Mouse (Mus musculus) hindbrain, embryonic 12.5 days (tissue): ENCODE measurements around the gene Cd99l2. TPM values are rescaled to one million over a fixed set of nuclear protein-coding genes. Genes with fewer than 3 reads are reported as not detected.
A peak's percentile ranks its signal among the peaks of the same experiment; 100 is the strongest.
"Not testable (repeated sequence)": the region's sequence is repeated elsewhere in the genome, so short reads cannot be mapped to it uniquely, and the experiment has no call there.

Experiments
- ATAC-seq: fragments of 200-750 bp; cut with Nextera tagmentation; 2 replicates; pipeline ENCODE4 v1.8.0; 2017; ENCODE audit warnings: moderate TSS enrichment; ENCODE audit not compliant: low FRiP score
- H3K27ac ChIP-seq: fragments of 300-500 bp; sonication (generic); 2 replicates; pipeline ENCODE4 v1.5.1; 2016; ENCODE audit warnings: mild to moderate bottlenecking
- H3K27me3 ChIP-seq: fragments of 300-500 bp; sonication (generic); 2 replicates; pipeline ENCODE4 v1.6.1; 2016; ENCODE audit warnings: mild to moderate bottlenecking
- H3K36me3 ChIP-seq: fragments of 300-500 bp; sonication (generic); 2 replicates; pipeline ENCODE4 v1.6.1; 2016; ENCODE audit warnings: mild to moderate bottlenecking
- H3K4me1 ChIP-seq: fragments of 300-500 bp; sonication (generic); 2 replicates; pipeline ENCODE4 v1.6.1; 2016
- H3K4me2 ChIP-seq: fragments of 300-500 bp; sonication (generic); replicated peaks from 2 replicates; pipeline ENCODE4 v1.6.1; 2016; ENCODE audit warnings: mild to moderate bottlenecking
- H3K4me3 ChIP-seq: fragments of 300-500 bp; sonication (generic); 2 replicates; pipeline ENCODE4 v1.5.1; 2016; ENCODE audit warnings: mild to moderate bottlenecking
- H3K9ac ChIP-seq: fragments of 300-500 bp; sonication (generic); 2 replicates; pipeline ENCODE4 v1.6.1; 2016; ENCODE audit warnings: mild to moderate bottlenecking, moderate library complexity
- H3K9me3 ChIP-seq: fragments of 300-500 bp; sonication (generic); replicated peaks from 2 replicates; pipeline ENCODE4 v1.6.1; 2016; ENCODE audit warnings: mild to moderate bottlenecking
- WGBS: fragments of 180-500 bp; shearing (Covaris S2); methylation state at CpG from one replicate; pipeline ENCODE4 v1.1.7; 2016; 5-methylcytosine and 5-hydroxymethylcytosine counted together
- polyA plus RNA-seq: library from polyadenylated mRNA; unstranded; fragments of >200 nt; fragmentation: Nextera tagmentation; extraction: Ambion mirVana; gene quantifications from 2 replicates; pipeline ENCODE4 v1.2.1, GENCODE M21; 2016

The Cd99l2 gene
- polyA plus RNA-seq, 1 experiment from 2014 or later, result 46.1 TPM

DNA sequence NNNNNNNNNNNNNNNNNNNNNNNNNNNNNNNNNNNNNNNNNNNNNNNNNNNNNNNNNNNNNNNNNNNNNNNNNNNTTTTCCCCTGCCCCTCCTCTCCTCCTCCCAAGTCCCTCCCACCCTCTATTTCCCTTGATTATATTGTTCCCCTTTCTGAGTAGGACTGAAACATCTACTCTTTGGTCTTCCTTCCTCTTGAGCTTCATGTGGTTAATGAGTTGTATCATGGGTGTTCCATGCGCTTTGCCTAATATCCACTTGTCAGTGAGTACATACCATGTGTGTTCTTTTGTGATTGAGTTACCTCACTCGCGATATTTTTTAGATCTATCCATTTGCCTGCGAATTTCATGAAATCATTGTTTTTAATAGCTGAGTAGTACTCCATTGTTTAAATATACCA is 13.9 kb upstream of the Cd99l2 start:
- not testable (repeated sequence) for H3K4me2 ChIP-seq, H3K9ac ChIP-seq, H3K27me3 ChIP-seq, H3K9me3 ChIP-seq, ATAC-seq, H3K27ac ChIP-seq, H3K4me1 ChIP-seq, H3K4me3 ChIP-seq, H3K36me3 ChIP-seq
- 91% methylated on average over 4 of the region's 4 CpGs for WGBS

DNA sequence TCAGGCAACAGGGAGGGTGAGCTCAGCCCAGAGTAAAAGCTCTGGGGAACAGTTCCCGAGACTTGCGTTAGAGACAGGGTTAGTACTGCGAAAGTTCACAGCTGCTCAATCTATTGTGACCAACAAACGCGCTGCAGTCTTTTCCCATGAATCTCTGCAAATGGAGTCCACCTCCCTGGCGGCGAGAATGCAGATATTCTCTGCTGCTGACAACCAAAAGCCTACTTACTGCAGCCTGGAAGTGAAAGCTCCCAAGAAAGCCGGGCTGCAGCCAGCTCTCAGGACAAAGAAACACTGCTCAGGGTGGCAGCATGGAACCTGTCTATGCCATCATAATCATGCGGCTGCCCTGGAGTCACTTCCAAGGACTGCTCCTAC is 619 bp upstream of the Cd99l2 start:
- peak; percentile 57 for ATAC-seq
- H3K4me1 ChIP-seq, result peaks cover 2% of the 10 kb centered on the region; the same call in 1 of the 2 replicates
- H3K27ac ChIP-seq, result peak overlapping the region; percentile 89
- H3K36me3 ChIP-seq, result no peaks in the 10 kb centered on the region
- H3K27me3 ChIP-seq, result peaks cover 5% of the 10 kb centered on the region; the same call in 1 of the 2 replicates
- H3K9ac ChIP-seq, result peak overlapping the region; percentile 63
- peak overlapping the region; percentile 60 for H3K4me2 ChIP-seq
- no peaks in the 10 kb centered on the region for H3K9me3 ChIP-seq
- peak overlapping the region; percentile 50 for H3K4me3 ChIP-seq
- WGBS, result 24% methylated on average over 9 of the region's 9 CpGs

DNA sequence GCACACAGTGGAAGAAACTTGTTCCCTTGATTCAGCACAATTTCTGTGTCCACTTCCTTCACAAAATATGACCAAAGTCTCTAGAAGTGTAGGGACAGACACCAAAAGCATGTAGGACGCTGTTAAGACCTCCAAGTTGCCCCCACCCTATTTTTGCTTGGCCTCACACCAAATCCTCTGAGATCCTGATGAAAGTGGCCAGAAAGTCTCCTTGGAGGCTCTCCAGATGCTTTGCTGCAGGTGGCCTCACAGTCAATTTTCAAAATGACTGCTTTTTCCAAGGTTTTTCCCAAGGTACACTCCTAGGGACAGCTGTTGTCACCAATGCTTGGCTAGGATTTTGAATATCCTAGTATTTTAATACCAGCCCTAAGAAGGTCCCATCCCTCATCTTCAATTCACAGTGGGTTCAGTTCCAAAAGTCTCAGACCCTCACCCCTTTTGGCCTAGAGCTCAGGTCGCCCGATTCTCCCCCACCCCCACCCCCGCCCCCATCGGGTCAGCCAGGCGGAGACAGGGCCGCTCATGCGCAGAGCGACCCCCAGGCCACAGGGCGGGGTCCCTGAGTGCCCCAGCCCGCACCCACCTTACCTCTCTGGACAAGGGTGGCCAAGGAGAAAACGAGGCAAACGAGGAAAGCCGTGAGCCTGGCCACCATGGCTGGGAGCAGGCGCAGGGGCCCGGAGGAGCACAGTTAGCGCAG is 567 bp downstream of the Cd99l2 start:
- H3K9ac ChIP-seq, result peak overlapping the region; percentile 63
- 26% methylated on average over 17 of the region's 17 CpGs for WGBS
- peak overlapping the region; percentile 60 for H3K4me2 ChIP-seq
- no peaks in the 10 kb centered on the region for H3K9me3 ChIP-seq
- peaks cover 4% of the 10 kb centered on the region; the same call in 1 of the 2 replicates for H3K27me3 ChIP-seq
- H3K27ac ChIP-seq, result peak overlapping the region; percentile 89
- H3K36me3 ChIP-seq, result no peaks in the 10 kb centered on the region
- peak overlapping the region; percentile 50 for H3K4me3 ChIP-seq
- peaks cover 2% of the 10 kb centered on the region; the same call in 1 of the 2 replicates for H3K4me1 ChIP-seq
- peak; percentile 86 for ATAC-seq

DNA sequence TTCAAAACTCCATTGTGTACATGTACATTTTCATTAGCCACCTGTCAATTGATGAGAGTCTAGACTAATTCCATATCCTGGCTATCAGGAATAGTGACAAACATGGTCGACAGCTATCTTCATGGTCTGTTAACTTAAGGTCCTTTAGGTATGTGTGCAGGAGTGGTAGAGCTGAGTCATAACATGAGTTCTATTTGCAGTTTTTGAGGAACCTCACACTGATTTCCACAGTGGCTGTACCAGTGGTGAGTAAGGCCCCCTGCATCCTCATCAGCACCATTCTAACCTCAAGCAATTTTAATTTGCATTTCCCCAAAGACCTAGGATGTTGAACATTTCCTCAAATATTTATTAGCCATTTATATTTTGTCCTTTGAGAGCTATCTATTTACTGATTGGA is 3.3 kb downstream of the Cd99l2 start:
- 84% methylated on average over 1 of the region's 1 CpGs for WGBS
- H3K36me3 ChIP-seq, result no peaks in the 10 kb centered on the region
- no peak overlapping the region for H3K4me3 ChIP-seq

DNA sequence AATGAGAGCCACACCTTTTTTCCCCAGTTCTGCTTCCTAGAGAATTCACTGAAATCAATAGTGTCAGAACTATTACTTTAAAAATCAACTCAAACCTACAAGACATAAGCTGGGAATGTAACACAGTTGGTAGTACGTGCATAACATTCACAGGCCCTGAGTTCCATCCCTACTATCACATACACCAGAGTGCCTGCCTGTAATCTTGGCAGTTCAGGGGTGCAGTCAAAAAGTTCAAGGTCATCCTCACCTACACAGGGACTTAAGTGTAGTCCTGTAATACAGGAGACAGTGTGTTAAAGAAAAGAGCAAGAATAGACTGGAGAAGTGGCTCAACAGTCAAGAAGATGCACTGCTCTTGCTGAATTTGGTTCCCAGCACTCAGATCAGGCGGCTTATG is 10.4 kb downstream of the Cd99l2 start:
- Histone ChIP-seq H3K27ac (no peak overlapping the region), H3K36me3 (no peaks in the 10 kb centered on the region), H3K27me3 (no peaks in the 10 kb centered on the region), H3K4me1 (no peaks in the 10 kb centered on the region), H3K9me3 (no peaks in the 10 kb centered on the region), H3K4me3 (no peak overlapping the region), H3K9ac (no peak overlapping the region), H3K4me2 (no peak overlapping the region)
- 89% methylated on average over 2 of the region's 2 CpGs for WGBS
- ATAC-seq, result no peak

More for the DNA sequence above, 3.3 kb downstream of the Cd99l2 start:
- Histone ChIP-seq H3K27ac (no peak overlapping the region), H3K9me3 (no peaks in the 10 kb centered on the region), H3K27me3 (no peaks in the 10 kb centered on the region), H3K4me2 (no peak overlapping the region), H3K4me1 (peaks cover 2% of the 10 kb centered on the region; the same call in 1 of the 2 replicates), H3K9ac (no peak overlapping the region)
- no peak for ATAC-seq

DNA sequence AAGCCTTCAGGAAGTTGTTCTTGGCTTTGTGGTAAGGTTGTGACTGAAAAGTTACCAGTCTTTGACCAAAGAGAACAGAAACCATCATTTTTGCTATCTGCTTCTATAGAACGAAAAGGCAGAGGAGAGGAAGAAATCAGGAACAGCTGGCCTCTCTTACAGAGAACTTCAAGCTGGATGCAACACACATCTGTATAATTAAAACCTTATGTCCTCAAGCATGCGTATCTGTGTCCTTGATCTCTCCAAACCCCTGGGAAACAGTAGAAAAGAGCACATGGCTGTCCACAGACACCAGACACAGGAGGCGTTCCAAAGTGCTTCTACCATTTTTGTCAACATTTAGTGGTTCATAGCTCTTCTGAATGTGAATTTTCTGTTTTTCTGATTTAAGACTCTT is 16.7 kb downstream of the Cd99l2 start:
- Histone ChIP-seq H3K9ac (no peak overlapping the region), H3K4me3 (no peak overlapping the region), H3K9me3 (no peaks in the 10 kb centered on the region), H3K27me3 (no peaks in the 10 kb centered on the region), H3K36me3 (no peaks in the 10 kb centered on the region), H3K4me1 (no peaks in the 10 kb centered on the region), H3K27ac (no peak overlapping the region), H3K4me2 (no peak overlapping the region)
- no peak for ATAC-seq
- 78% methylated on average over 3 of the region's 3 CpGs for WGBS

DNA sequence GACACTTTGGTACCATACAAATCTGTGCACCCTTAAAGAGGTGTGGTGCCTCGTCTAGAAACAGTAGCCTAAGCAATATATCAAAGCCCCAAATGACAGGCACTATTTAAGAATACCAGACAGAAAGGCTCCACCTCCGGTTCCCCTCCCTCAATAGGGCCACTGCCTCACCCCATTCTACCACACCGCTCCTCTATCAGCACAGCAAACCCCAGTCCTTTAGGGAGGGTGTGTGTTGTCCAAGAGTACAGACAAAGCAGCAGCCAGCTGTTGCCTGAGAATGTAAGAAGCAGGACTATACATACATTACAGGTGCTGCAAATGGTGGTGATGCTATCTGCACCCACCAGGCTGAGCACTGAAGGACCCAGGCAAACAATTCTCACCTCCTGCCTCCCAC is 17.2 kb downstream of the Cd99l2 start:
- H3K4me3 ChIP-seq, result no peak overlapping the region
- no peak for ATAC-seq
- H3K4me1 ChIP-seq, result no peaks in the 10 kb centered on the region
- no peak overlapping the region for H3K9ac ChIP-seq
- H3K9me3 ChIP-seq, result no peaks in the 10 kb centered on the region
- H3K4me2 ChIP-seq, result no peak overlapping the region
- no peaks in the 10 kb centered on the region for H3K27me3 ChIP-seq
- H3K27ac ChIP-seq, result no peak overlapping the region
- no peaks in the 10 kb centered on the region for H3K36me3 ChIP-seq
- 71% methylated on average over 3 of the region's 3 CpGs for WGBS

DNA sequence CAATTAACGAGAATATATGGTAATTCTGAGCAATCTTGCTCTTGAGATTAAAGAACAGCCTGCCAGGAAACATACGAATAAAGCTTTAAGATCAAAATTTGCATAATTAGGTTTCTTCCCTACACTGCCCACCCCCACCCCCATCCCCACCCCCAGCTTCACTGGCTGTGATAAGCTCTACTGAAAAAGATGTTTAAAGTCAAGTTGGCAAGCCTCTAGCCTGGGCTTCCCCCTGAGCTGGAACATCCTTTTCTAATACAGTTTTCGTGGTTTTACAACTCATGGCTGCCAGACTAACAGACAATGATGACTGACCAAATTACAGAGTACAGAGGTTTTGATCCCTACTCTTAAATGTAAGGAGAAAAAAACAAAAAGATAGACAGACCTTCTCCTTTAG is 17.6 kb downstream of the Cd99l2 start:
- Histone ChIP-seq H3K9me3 (no peaks in the 10 kb centered on the region), H3K4me2 (no peak overlapping the region)
- WGBS, result 69% methylated on average over 3 of the region's 3 CpGs

DNA sequence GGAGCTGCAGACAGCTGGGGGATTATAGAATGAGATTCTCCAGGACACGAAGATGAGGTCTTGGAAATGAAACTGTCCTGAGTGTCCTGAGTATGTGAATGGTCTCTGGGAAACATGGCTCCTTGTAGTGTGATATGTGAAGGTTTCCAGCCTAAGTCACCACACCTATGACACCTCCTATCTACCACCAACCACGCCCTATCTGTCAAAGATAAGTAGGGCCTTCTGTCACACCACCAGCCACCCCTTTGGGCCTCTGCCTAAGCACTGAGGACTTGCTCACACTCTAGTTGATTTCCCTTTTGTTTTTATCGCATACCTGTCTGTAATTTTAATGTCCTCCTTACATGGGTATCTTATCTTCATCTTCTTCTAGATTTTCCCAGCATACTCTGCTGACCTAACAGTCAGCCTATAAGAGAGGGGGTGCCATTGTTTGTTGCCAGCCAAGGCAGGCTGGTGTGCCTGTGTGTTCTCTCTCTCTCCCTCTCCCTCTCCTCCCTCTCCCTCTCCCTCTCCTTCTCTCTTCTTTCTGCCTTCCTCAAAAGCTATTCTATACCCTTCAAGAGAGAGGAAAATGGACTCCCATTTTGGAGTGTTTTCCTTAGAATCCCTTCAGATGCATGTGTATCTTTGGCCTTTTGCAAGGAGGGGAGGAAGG is 18.2 kb downstream of the Cd99l2 start:
- Histone ChIP-seq H3K27me3 (no peaks in the 10 kb centered on the region), H3K9ac (no peak overlapping the region), H3K4me3 (no peak overlapping the region), H3K27ac (no peak overlapping the region), H3K4me1 (no peaks in the 10 kb centered on the region), H3K4me2 (no peak overlapping the region), H3K9me3 (no peaks in the 10 kb centered on the region), H3K36me3 (no peaks in the 10 kb centered on the region)
- ATAC-seq, result no peak
- 87% methylated on average over 3 of the region's 3 CpGs for WGBS

More for the DNA sequence above, 17.6 kb downstream of the Cd99l2 start:
- Histone ChIP-seq H3K4me1 (no peaks in the 10 kb centered on the region), H3K27ac (no peak overlapping the region), H3K27me3 (no peaks in the 10 kb centered on the region), H3K36me3 (no peaks in the 10 kb centered on the region), H3K4me3 (no peak overlapping the region), H3K9ac (no peak overlapping the region)
- no peak for ATAC-seq

DNA sequence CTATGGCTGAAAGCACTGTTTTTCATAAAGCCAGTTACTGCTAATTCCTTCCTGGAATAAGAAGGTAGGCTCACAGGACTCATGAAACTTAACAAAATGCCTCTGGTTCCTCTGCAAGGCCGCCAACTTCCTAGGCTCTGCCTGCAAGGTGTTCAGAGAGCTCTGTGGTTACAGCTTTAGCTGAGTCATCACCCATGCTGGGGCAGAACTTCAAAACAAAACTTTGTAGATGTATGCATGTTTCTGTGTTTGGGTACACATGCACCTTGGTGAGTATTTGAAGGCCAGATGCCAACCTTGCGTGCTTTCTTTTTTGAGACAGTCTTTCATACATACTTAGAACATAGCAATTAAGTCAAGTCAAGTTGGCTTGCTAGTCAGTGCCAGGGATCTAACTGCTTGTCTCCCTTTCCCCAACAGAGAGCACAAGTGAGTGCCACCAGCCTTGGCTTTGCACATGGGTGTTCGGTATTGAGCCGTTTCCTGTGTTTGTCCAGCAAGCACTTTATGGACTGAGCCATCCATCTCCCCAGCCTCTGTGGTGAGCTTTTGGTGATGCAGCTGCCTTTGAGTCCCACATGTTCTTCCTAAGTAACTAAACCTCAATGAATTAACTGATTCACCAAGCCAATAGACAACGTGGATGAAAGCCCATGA is 23.9 kb downstream of the Cd99l2 start:
- no peak for ATAC-seq
- no peaks in the 10 kb centered on the region for H3K27me3 ChIP-seq
- H3K9ac ChIP-seq, result no peak overlapping the region
- H3K27ac ChIP-seq, result no peak overlapping the region
- H3K9me3 ChIP-seq, result no peaks in the 10 kb centered on the region
- H3K4me3 ChIP-seq, result no peak overlapping the region
- no peak overlapping the region for H3K4me2 ChIP-seq
- no peaks in the 10 kb centered on the region for H3K4me1 ChIP-seq
- 90% methylated on average over 5 of the region's 5 CpGs for WGBS
- H3K36me3 ChIP-seq, result no peaks in the 10 kb centered on the region

DNA sequence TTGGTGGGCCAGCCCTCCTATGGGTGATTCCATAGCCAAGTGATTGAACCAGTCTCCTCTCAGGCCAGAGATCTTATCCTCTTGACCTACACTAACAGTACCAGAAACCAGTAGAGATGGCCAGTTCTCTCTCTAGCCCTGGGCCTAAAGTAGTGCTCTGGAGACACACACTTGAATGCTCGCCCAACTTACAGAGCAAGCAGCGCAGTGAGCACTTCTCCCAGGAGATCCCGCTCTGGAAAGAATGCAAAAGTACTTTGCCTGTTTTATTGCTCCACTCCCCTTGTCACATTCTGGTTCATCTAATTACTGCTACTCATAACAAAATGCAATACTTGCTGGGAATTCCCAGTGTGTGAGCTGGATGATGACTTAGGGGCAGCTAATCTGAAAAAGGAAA is 25.2 kb downstream of the Cd99l2 start:
- Histone ChIP-seq H3K4me2 (no peak overlapping the region), H3K27me3 (no peaks in the 10 kb centered on the region), H3K4me3 (no peak overlapping the region), H3K27ac (no peak overlapping the region), H3K4me1 (no peaks in the 10 kb centered on the region), H3K36me3 (no peaks in the 10 kb centered on the region), H3K9ac (no peak overlapping the region), H3K9me3 (no peaks in the 10 kb centered on the region)
- no peak for ATAC-seq
- 90% methylated on average over 3 of the region's 3 CpGs for WGBS

DNA sequence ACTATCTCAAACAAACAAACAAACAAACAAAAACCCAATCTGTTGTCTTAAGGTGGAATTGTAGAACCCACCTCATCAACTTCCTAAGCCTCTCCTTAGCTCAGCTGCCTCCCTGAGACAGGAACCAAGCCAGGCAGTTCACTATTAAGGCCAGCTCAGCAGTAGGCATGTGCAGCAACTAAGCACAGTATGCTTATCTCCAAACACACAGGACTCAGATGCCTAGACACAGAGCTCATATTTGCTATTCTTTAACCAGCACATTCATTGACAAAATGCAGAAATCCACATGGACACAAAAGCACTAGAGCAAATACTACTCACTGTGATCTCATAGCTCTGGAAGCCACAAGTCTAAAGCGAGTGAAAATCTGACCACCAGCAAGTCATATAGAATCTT is 27.2 kb downstream of the Cd99l2 start:
- Histone ChIP-seq H3K9me3 (no peaks in the 10 kb centered on the region), H3K4me1 (no peaks in the 10 kb centered on the region), H3K27me3 (no peaks in the 10 kb centered on the region), H3K4me2 (no peak overlapping the region), H3K36me3 (no peaks in the 10 kb centered on the region), H3K27ac (no peak overlapping the region), H3K4me3 (no peak overlapping the region), H3K9ac (no peak overlapping the region)
- 88% methylated on average over 1 of the region's 1 CpGs for WGBS
- ATAC-seq, result no peak
